Mouse (Mus musculus) kidney, postnatal 25 days (tissue): Measurements from ENCODE around the gene Igsf6.

Experiments
- DNase-seq, 2 experiments: peaks; one replicate each; pipeline ENCODE4 v3.0.0; 2021; ENCODE audit warnings: mixed read lengths in 2 of 2

Gene Igsf6

GRCm38 (mm10) chr7:121074281-121074680 lies at the start of gene Igsf6:
TSS of gene Igsf6 (minus strand) at chr7:121074572.
- peak; percentile 31 to 65 for DNase-seq

- peak; percentile 77 to 93 for DNase-seq
Measured at GRCm38 (mm10) chr7:121120143-121120818, 45.9 kb upstream of the Igsf6 start.

GRCm38 (mm10) chr7:121111762-121112161 lies 37.4 kb upstream of the Igsf6 start:
- no peak for DNase-seq

DNA sequence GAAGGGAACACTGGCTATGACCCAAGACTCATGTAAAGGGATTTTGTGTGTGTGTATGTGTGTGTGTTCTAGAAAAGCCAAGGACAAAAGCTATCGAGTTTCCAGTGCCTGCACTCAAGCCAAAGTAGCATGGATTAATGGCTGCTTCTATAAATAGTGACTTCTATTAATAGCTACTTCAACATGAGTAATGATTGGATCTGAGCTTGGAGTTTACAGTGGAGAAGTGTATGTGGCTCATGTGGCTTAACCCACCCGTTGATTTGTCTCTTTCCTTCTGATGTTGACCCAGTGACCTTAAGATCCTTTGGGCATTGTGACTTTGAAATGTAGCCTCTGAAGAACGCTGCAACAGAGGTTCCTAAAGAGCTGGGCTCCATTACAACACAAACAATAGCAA lies 36.9 kb upstream of the Igsf6 start:
- no peak for DNase-seq

DNA sequence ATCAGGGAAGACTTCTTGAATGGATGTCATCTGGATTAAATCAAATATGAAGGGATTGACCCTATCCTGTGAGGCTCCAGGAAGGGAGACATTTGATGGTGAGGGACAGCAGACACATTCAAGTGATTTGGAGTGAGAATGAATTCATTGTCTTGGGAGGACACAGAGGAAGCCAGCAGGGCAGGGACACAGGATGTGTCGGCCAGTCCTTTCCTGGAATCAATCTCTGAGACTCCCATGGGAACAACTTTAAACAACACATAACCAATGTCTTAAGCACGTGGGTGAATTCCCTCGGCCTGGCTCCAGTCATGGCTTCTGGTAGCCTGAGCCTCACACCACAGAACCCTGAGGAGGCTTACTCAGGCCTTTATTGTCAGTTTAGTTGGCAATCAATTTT lies 33.5 kb upstream of the Igsf6 start:
- no peak for DNase-seq

DNA sequence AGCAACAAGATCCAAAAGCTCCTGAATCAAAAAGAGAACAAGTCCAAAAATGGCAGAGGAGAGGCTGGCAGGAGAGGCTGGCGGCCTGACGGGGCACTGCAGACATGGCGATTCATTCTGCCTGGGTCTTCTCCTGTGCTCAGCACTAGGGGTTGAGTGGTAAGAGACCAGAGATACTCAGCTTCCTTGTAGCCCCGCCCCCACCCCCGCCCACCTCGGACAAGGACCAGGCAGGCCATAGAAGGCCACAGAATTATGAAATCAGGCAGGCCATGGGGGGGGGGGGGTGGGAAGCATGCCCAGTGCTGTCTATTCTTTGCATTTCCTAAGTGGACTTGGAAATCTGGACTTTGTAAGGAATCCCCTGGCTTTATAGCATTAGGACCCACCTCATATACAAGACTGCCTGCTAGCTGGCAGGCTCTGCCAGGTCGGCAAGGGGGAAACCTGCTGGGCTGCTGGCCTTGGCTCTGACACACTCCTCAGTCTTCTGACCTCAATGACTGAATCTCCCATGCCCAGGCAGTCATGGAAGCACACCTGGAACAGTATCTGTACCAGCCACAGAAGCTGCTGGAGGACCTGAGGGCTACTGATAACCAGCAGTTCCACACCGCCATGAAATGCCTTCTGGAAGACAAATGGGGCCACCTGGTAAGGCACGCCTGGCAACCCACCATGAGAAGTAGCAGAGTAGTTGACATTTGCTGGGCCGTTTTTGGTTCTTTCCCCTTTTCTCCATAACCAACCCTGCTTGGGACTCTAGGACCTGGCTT lies 24.4 kb upstream of the Igsf6 start:
- DNase-seq: no peak

- no peak for DNase-seq
Measured at GRCm38 (mm10) chr7:121093026-121093425, 18.7 kb upstream of the Igsf6 start.

GRCm38 (mm10) chr7:121090748-121091147 lies 16.4 kb upstream of the Igsf6 start:
- no peak for DNase-seq

GRCm38 (mm10) chr7:121088745-121089144 lies 14.4 kb upstream of the Igsf6 start:
- DNase-seq: peak in 1 of 2 experiments; percentile 6

DNA sequence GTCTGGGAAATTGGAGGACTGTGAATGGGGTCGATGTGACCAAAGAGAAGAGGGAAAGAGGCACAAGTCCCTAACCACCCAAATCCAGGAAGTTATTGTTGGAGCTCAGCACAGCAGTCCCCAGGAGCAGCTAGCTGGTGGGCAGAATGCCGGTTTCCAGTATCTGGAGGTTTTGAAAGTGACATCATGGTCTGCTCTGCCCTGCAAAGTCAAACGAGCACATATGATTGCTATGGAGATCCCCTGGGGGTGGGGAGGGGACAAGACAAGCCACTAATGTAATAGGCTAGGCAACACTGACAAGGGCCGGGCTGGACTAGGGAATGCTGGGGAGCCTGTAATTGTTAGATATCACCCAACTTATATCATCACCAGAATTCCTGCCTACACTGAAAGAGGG lies 11.1 kb upstream of the Igsf6 start:
- DNase-seq: no peak

DNA sequence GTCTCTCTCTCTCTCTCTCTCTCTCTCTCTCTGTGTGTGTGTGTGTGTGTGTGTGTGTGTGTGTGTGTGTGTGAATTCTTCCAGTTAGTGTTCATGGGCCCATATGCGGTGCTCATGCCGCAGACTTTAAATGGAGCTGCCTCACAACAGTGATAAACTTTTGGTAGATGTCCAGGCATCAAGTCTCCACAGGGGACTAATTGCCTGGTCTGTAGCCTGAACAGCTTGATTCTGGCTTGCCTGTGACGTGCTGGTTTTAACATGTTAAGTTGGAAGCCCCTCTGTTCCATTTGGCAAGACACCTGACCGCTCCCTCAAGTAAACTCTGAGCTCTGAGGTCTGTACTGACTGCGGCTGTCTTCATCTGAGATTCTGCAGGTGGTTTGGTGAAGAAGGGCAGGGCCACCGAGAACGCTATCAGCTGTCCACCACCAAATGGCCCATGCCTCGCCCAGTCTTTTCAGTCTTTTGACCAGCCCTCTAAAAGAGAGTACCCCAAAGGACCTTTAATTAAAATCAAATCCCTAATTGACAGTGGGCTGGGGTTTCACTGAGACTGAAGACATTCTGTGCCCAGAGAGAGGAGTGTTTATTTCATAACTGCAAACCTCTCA lies 10.6 kb upstream of the Igsf6 start:
- no peak for DNase-seq

DNA sequence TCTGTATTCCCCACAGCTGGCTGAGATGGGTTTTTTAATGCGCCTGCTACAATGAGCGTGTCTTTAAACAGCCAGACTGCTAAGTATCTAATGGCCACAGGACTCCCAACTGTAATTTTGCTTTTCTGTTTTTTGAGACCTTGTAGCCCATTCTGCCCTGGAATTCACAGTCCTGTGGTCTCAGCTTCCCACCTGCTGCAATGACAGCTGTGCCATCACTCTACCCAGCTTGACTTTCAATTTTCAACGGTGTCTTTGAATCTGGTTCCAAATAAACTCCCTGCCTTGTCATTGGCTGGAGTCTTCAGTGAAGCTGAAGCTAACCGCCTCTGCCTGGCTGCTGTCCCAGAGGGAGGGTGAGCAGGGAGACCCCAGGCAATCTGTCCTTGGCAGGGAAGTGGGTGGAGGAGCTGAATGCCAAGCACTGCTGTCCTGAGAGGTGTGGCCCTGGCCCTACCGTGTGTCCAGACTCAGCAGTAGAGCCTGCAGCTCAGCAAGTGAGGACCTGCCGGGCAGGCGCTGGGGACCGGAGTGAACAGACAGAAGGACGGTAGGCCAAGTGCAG lies 8.7 kb upstream of the Igsf6 start:
- DNase-seq: no peak

- no peak for DNase-seq
Measured at GRCm38 (mm10) chr7:121081816-121082215, 7.4 kb upstream of the Igsf6 start.

GRCm38 (mm10) chr7:121081350-121081749 lies 7.0 kb upstream of the Igsf6 start, which contains the start of gene Otoa:
TSS of gene Otoa (plus strand) at chr7:121081650.
- DNase-seq: no peak

GRCm38 (mm10) chr7:121077829-121078228 lies 3.5 kb upstream of the Igsf6 start:
- peak; percentile 54 to 79 for DNase-seq

DNA sequence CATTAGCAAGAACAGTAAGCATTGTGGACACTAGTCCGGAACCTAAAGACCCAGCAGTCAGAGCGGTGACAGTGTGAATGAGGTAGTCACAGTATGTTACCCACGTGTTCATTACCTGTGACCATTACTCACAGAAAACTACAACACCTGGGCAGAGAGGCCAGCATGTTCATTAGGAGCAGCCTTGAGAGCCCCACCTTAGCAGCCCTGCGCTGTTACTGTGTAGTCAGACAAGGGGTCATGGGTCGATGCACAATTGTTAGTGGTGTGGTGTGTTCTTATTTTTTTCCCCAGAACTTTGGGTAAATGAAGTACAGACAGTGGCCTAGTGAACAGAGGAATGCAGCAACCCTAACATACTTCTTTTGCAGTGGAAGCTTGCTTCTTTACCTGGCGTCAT lies 2.9 kb upstream of the Igsf6 start:
- DNase-seq: no peak

GRCm38 (mm10) chr7:121075416-121075815 lies 1.0 kb upstream of the Igsf6 start:
- DNase-seq: no peak

GRCm38 (mm10) chr7:121074801-121075400 lies 529 bp upstream of the Igsf6 start:
- DNase-seq: no peak

GRCm38 (mm10) chr7:121072506-121072905 lies 1.9 kb downstream of the Igsf6 start:
- no peak for DNase-seq

GRCm38 (mm10) chr7:121071276-121071675 lies 3.1 kb downstream of the Igsf6 start:
- DNase-seq: no peak

- peak in 1 of 2 experiments; percentile 25 for DNase-seq
Measured at GRCm38 (mm10) chr7:121064309-121064708, 10.1 kb downstream of the Igsf6 start.

- DNase-seq: no peak
Measured at GRCm38 (mm10) chr7:121059477-121060218, 14.7 kb downstream of the Igsf6 start.
